Mouse (Mus musculus): ENCODE results near the gene Olfr1256. TPM values are rescaled to one million over a fixed set of nuclear protein-coding genes. Genes with fewer than 3 reads are reported as not detected.

The Olfr1256 gene
- total RNA-seq (2023): not detected

DNA sequence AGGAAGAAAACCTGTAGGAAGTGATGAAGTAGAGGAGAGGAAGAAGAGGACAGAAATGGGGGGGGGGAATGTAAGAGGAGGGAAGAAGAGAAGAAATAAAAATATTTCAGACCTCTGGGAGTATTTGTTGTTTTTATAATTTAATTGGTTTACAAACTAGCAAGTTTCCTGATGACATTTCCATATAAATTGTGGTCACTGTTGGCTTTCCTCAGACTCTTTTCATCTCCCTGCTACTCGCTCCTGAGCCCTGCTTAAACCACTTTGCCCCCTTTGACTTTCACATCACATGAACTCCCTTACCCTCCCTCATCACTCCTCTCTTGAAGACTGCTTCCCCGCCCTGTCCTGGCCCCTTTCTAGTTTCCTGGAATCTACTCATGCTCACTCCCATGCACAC is at the start of gene Olfr1256:
Olfr1256 (minus strand) TSS at position 101 of the 400 bp plus-strand sequence.

GRCm38 (mm10) chr2:89878137-89878536 is 36.8 kb upstream of the Olfr1256 start, which contains the start of gene Olfr1257:
TSS of gene Olfr1257 (plus strand) at chr2:89878437.

GRCm38 (mm10) chr2:89848105-89848504 is 6.8 kb upstream of the Olfr1256 start, which contains the start of gene Olfr48:
TSS of gene Olfr48 (minus strand) at chr2:89848205.

DNA sequence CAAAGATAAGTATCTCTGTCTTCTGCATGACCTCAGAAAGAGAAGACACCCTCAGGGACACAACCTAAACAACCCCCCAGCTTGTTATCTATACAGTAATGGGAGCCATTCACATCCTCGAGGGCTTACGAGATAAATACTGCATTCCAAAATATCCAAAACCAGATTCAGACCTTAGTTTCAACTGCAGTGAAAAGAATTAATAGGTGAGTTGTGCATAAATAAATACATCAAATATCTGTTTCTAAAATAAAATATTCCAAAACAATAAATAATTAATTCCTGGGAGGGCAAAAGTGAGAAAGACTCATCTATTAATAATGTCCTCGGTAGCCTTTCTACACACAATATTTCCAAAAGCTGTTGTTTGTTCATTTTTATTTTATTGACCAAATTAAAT is 29.6 kb downstream of the Olfr1256 start, which contains the start of gene Olfr1255:
Olfr1255 (plus strand) TSS at position 301 of the 400 bp plus-strand sequence.

GRCm38 (mm10) chr2:89793519-89793918 is 47.8 kb downstream of the Olfr1256 start, which contains the start of gene Olfr1254:
TSS of gene Olfr1254 (minus strand) at chr2:89793619.

Other genes starting within 250 kb of the Olfr1256 start
- not detected for gene Olfr1246, start 248.4 kb downstream of the Olfr1256 start, total RNA-seq (2023)
- under 1 TPM in 1 of 2 experiments, not detected in 1; 0.09 TPM for gene Olfr1247, start 227.4 kb downstream of the Olfr1256 start, total RNA-seq (2023)
- gene Olfr1248, start 223.3 kb downstream of the Olfr1256 start, total RNA-seq (2023): not detected
- gene Olfr1249, start 206.6 kb downstream of the Olfr1256 start, total RNA-seq (2023): not detected
- gene Olfr1250, start 180.1 kb downstream of the Olfr1256 start, total RNA-seq (2023): not detected
- gene Olfr1251, start 169.6 kb downstream of the Olfr1256 start, total RNA-seq (2023): not detected
- gene Olfr1252, start 116.5 kb downstream of the Olfr1256 start, total RNA-seq (2023): not detected
- not detected for gene Olfr1253, start 84.5 kb downstream of the Olfr1256 start, total RNA-seq (2023)
- gene Olfr1254, start 47.9 kb downstream of the Olfr1256 start, total RNA-seq (2023): not detected
- gene Olfr1255, start 29.5 kb downstream of the Olfr1256 start, total RNA-seq (2023): not detected
- not detected for gene Olfr48, start 6.7 kb upstream of the Olfr1256 start, total RNA-seq (2023)
- gene Olfr1257, start 36.9 kb upstream of the Olfr1256 start, total RNA-seq (2023): not detected
- gene Olfr1258, start 85.8 kb upstream of the Olfr1256 start, total RNA-seq (2023): not detected
- gene Olfr1259, start 107.1 kb upstream of the Olfr1256 start, total RNA-seq (2023): not detected
- gene Olfr1260, start 132.8 kb upstream of the Olfr1256 start, total RNA-seq (2023): not detected
- not detected for gene Olfr1261, start 149.7 kb upstream of the Olfr1256 start, total RNA-seq (2023)
- not detected for gene Olfr1262, start 158.6 kb upstream of the Olfr1256 start, total RNA-seq (2023)
- gene Olfr1263, start 170.6 kb upstream of the Olfr1256 start, total RNA-seq (2023): not detected
- gene Olfr1264, start 184.0 kb upstream of the Olfr1256 start, total RNA-seq (2023): not detected
- not detected for gene Olfr1265, start 193.8 kb upstream of the Olfr1256 start, total RNA-seq (2023)
- gene Olfr140, start 222.0 kb upstream of the Olfr1256 start, total RNA-seq (2023): not detected